Comparison of ENCODE assay signal across 12 mouse cellular contexts in genomic region chr2:26330056-26330468, GRCm38 (mm10). TPM values are rescaled to one million over a fixed set of nuclear protein-coding genes. Genes with fewer than 3 reads are reported as not detected.
A peak's percentile ranks its signal among the peaks of the same experiment; 100 is the strongest.
DNase-seq lines count a peak whose midpoint lies in the region; ATAC-seq and TF ChIP-seq lines count a peak whose summit lies in the region.
"Had no signal": no experiment of that assay in that cellular context is flagged by ENCODE, and none has a peak within 500 bp of the region (broad histone marks: within the 10 kb centered on the region; RNA-seq: fewer than 3 reads in every experiment).

No protein-coding gene starts in this region.

- 0 out of 2 replicates have a peak, but pooled peaks have one; percentile 25 for ATAC-seq in hindbrain, embryonic 11.5 days (ENCODE audit: low FRiP score)
- peak; percentile 80 for ATAC-seq in midbrain, postnatal 0 days (ENCODE audit: low FRiP score)

- H3K9me3 ChIP-seq in hindbrain, embryonic 11.5 days (ENCODE audit: control insufficient read depth, low read length) = no peaks in the 10 kb centered on the region
- H3K9me3 ChIP-seq in midbrain, postnatal 0 days (ENCODE audit: low read length) = no peaks in the 10 kb centered on the region
- H3K9me3 ChIP-seq: lung, embryonic 15.5 days had no signal

- no peak for TF ChIP-seq CTCF in gastrocnemius, adult 2 months (IDR thresholded peaks at IDR 0.05)
- TF ChIP-seq CTCF in midbrain, postnatal 0 days (IDR thresholded peaks at IDR 0.05) = no peak

- peaks cover 10% of the 10 kb centered on the region for H3K36me3 ChIP-seq in hindbrain, embryonic 11.5 days (ENCODE audit: control insufficient read depth, insufficient read depth, low read length)
- peaks cover 57% of the 10 kb centered on the region for H3K36me3 ChIP-seq in midbrain, postnatal 0 days (ENCODE audit: insufficient read depth, low read length)

- H3K27me3 ChIP-seq in hindbrain, embryonic 11.5 days (ENCODE audit: control insufficient read depth, insufficient read depth, low read length) = no peaks in the 10 kb centered on the region
- H3K27me3 ChIP-seq in midbrain, postnatal 0 days (ENCODE audit: insufficient read depth, low read length) = no peaks in the 10 kb centered on the region
- H3K27me3 ChIP-seq: lung, embryonic 15.5 days had no signal

- H3K4me1 ChIP-seq in hindbrain, embryonic 11.5 days (replicated peaks; ENCODE audit: control insufficient read depth, insufficient read depth, low read length) = no peaks in the 10 kb centered on the region
- H3K4me1 ChIP-seq in midbrain, postnatal 0 days (ENCODE audit: insufficient read depth, low read length) = no peaks in the 10 kb centered on the region
- H3K4me1 ChIP-seq: lung, embryonic 15.5 days had no signal

- no peak overlapping the region for H3K4me2 ChIP-seq in hindbrain, embryonic 11.5 days (replicated peaks; ENCODE audit: low read depth, low read length)
- no peak overlapping the region for H3K4me2 ChIP-seq in midbrain, postnatal 0 days (ENCODE audit: low read depth, low read length, poor library complexity, severe bottlenecking)
- H3K4me2 ChIP-seq: lung, embryonic 15.5 days had no signal

- H3K4me3 ChIP-seq in gastrocnemius, adult 2 months = no peak overlapping the region
- no peak overlapping the region for H3K4me3 ChIP-seq in hindbrain, embryonic 11.5 days (ENCODE audit: low read depth, low read length)
- H3K4me3 ChIP-seq in midbrain, postnatal 0 days (ENCODE audit: low read depth, low read length) = no peak overlapping the region
- H3K4me3 ChIP-seq: lung, embryonic 15.5 days had no signal

- DNase-seq in gastrocnemius, adult 2 months = no peak
- no peak for DNase-seq in gastrocnemius, postnatal 36 days
- DNase-seq in left cerebral cortex, postnatal 4 days = peak; percentile 58
- no peak for DNase-seq in left cerebral cortex, postnatal 25 days (ENCODE audit: low spot score in 2 of 2)
- no peak for DNase-seq in hindbrain, embryonic 11.5 days (ENCODE audit: low spot score)
- DNase-seq in midbrain, postnatal 0 days (ENCODE audit: low spot score) = peak; percentile 73
- DNase-seq in adrenal gland, postnatal 25 days = no peak
- no peak for DNase-seq in frontal cortex, postnatal 36 days (ENCODE audit: low spot score in 2 of 2)
- DNase-seq: B cell, adult 2 months; cerebellum, postnatal 14 days; right cerebral cortex, postnatal 25 days had no signal

- H3K27ac ChIP-seq in gastrocnemius, adult 2 months = peak overlapping the region; percentile 63
- no peak overlapping the region for H3K27ac ChIP-seq in hindbrain, embryonic 11.5 days (ENCODE audit: low read depth, low read length)
- H3K27ac ChIP-seq in midbrain, postnatal 0 days (ENCODE audit: low read depth, low read length) = peak overlapping the region; percentile 78
- H3K27ac ChIP-seq: lung, embryonic 15.5 days had no signal

- H3K9ac ChIP-seq in hindbrain, embryonic 11.5 days (ENCODE audit: low read depth, low read length) = no peak overlapping the region
- H3K9ac ChIP-seq in midbrain, postnatal 0 days (replicated peaks; ENCODE audit: low read length, poor library complexity, severe bottlenecking) = no peak overlapping the region
- H3K9ac ChIP-seq: lung, embryonic 15.5 days had no signal

- intact Hi-C loops in gastrocnemius, adult 2 months (cut with DNase I) = no loop called here
- intact Hi-C loops in gastrocnemius, postnatal 36 days (cut with DNase I) = no loop called here
- intact Hi-C loops in left cerebral cortex, postnatal 4 days (cut with DNase I) = no loop called here
- intact Hi-C loops in left cerebral cortex, postnatal 25 days (cut with DNase I) = no loop called here

- WGBS in hindbrain, embryonic 11.5 days = 94% methylated on average over 4 of the region's 4 CpGs
- 83% methylated on average over 4 of the region's 4 CpGs for WGBS in midbrain, postnatal 0 days

RNA-seq across cellular contexts. Expression of gene Gpsm1, which starts 14.7 kb away (rescaled TPM):
- 1 to 10 TPM; 2.3 to 2.6 TPM for total RNA-seq in gastrocnemius, adult 2 months (2021)
- 1 to 10 TPM; 2.1 to 2.9 TPM for total RNA-seq in gastrocnemius, postnatal 36 days (2021)
- total RNA-seq in left cerebral cortex, postnatal 4 days (2021) = 100 to 1,000 TPM; 179 to 190 TPM
- total RNA-seq in left cerebral cortex, postnatal 25 days (2021) = 10 to 100 TPM; 48.7 to 51.4 TPM
- 46.9 and 48.5 TPM in 2 replicates for polyA plus RNA-seq in hindbrain, embryonic 11.5 days (2014; fragmentation: Nextera tagmentation; extraction: Ambion mirVana)
- total RNA-seq in midbrain, postnatal 0 days (2014; rRNA removed) = 286 and 298 TPM in 2 replicates
- polyA plus RNA-seq in midbrain, postnatal 0 days (2015; fragmentation: Nextera tagmentation; extraction: Ambion mirVana) = 162 and 163 TPM in 2 replicates
- total RNA-seq in adrenal gland, postnatal 25 days (2021) = 17.5 and 17.7 TPM in 2 replicates

RNA-seq across cellular contexts. Expression of gene Dnlz, which starts 21.8 kb away (rescaled TPM):
- 10 to 100 TPM; 18.0 to 22.7 TPM for total RNA-seq in gastrocnemius, adult 2 months (2021)
- total RNA-seq in gastrocnemius, postnatal 36 days (2021) = 10 to 100 TPM; 18.2 to 19.5 TPM
- total RNA-seq in left cerebral cortex, postnatal 4 days (2021) = 10 to 100 TPM; 23.3 to 25.8 TPM
- total RNA-seq in left cerebral cortex, postnatal 25 days (2021) = 10 to 100 TPM; 28.0 to 28.4 TPM
- 27.3 and 29.6 TPM in 2 replicates for polyA plus RNA-seq in hindbrain, embryonic 11.5 days (2014; fragmentation: Nextera tagmentation; extraction: Ambion mirVana)
- total RNA-seq in midbrain, postnatal 0 days (2014; rRNA removed) = 27.4 and 34.3 TPM in 2 replicates
- polyA plus RNA-seq in midbrain, postnatal 0 days (2015; fragmentation: Nextera tagmentation; extraction: Ambion mirVana) = 24.1 and 26.0 TPM in 2 replicates
- 20.5 and 21.1 TPM in 2 replicates for total RNA-seq in adrenal gland, postnatal 25 days (2021)

RNA-seq across cellular contexts. Expression of gene Card9, which starts 30.7 kb away (rescaled TPM):
- 1 to 10 TPM; 1.1 to 1.2 TPM for total RNA-seq in gastrocnemius, adult 2 months (2021)
- total RNA-seq in gastrocnemius, postnatal 36 days (2021) = under 1 TPM; 0.44 to 0.82 TPM
- total RNA-seq in left cerebral cortex, postnatal 4 days (2021) = 1 to 10 TPM; 1.1 to 1.4 TPM
- total RNA-seq in left cerebral cortex, postnatal 25 days (2021) = 1 to 10 TPM; 2.6 to 3.3 TPM
- 0.21 and 0.36 TPM in 2 replicates for polyA plus RNA-seq in hindbrain, embryonic 11.5 days (2014; fragmentation: Nextera tagmentation; extraction: Ambion mirVana)
- total RNA-seq in midbrain, postnatal 0 days (2014; rRNA removed) = 7.0 and 11.9 TPM in 2 replicates
- 1.4 and 1.6 TPM in 2 replicates for polyA plus RNA-seq in midbrain, postnatal 0 days (2015; fragmentation: Nextera tagmentation; extraction: Ambion mirVana)
- total RNA-seq in adrenal gland, postnatal 25 days (2021) = 0.97 TPM in 1 of 2 replicates, not detected in the other

RNA-seq across cellular contexts. Expression of gene Ccdc187, which starts 35.7 kb away (rescaled TPM):
- not detected for total RNA-seq in gastrocnemius, adult 2 months (2021)
- under 1 TPM in 1 of 2 experiments, not detected in 1; 0.03 TPM for total RNA-seq in gastrocnemius, postnatal 36 days (2021)
- 1 to 10 TPM; 1.9 TPM for total RNA-seq in left cerebral cortex, postnatal 4 days (2021)
- 1 to 10 TPM in 1 of 2 experiments, under 1 TPM in 1; 0.57 to 4.3 TPM for total RNA-seq in left cerebral cortex, postnatal 25 days (2021)
- 0.07 and 0.19 TPM in 2 replicates for polyA plus RNA-seq in hindbrain, embryonic 11.5 days (2014; fragmentation: Nextera tagmentation; extraction: Ambion mirVana)
- 2.8 and 3.7 TPM in 2 replicates for total RNA-seq in midbrain, postnatal 0 days (2014; rRNA removed)
- polyA plus RNA-seq in midbrain, postnatal 0 days (2015; fragmentation: Nextera tagmentation; extraction: Ambion mirVana) = 0.16 and 0.23 TPM in 2 replicates
- 0.62 and 1.5 TPM in 2 replicates for total RNA-seq in adrenal gland, postnatal 25 days (2021)

RNA-seq across cellular contexts. Expression of gene Snapc4, which starts 50.4 kb away (rescaled TPM):
- total RNA-seq in gastrocnemius, adult 2 months (2021) = 1 to 10 TPM; 7.5 to 8.6 TPM
- total RNA-seq in gastrocnemius, postnatal 36 days (2021) = 1 to 10 TPM; 3.7 to 9.0 TPM
- total RNA-seq in left cerebral cortex, postnatal 4 days (2021) = 100 to 1,000 TPM in 1 of 2 experiments, 10 to 100 TPM in 1; 86.5 to 101 TPM
- 10 to 100 TPM; 56.9 to 67.7 TPM for total RNA-seq in left cerebral cortex, postnatal 25 days (2021)
- 22.1 and 23.6 TPM in 2 replicates for polyA plus RNA-seq in hindbrain, embryonic 11.5 days (2014; fragmentation: Nextera tagmentation; extraction: Ambion mirVana)
- total RNA-seq in midbrain, postnatal 0 days (2014; rRNA removed) = 44.7 and 66.4 TPM in 2 replicates
- polyA plus RNA-seq in midbrain, postnatal 0 days (2015; fragmentation: Nextera tagmentation; extraction: Ambion mirVana) = 27.8 and 29.1 TPM in 2 replicates
- total RNA-seq in adrenal gland, postnatal 25 days (2021) = 40.9 and 42.0 TPM in 2 replicates

Comparison
In these comparisons a context has a peak if more than half of its experiments do, and no peak if none do; other contexts are left out.
1. DNase-seq: peak in left cerebral cortex, postnatal 4 days (single experiment) and midbrain, postnatal 0 days (single experiment); none in gastrocnemius, adult 2 months (single experiment), gastrocnemius, postnatal 36 days (0 of 2), left cerebral cortex, postnatal 25 days (0 of 2), hindbrain, embryonic 11.5 days (single experiment), adrenal gland, postnatal 25 days (single experiment) and frontal cortex, postnatal 36 days (0 of 2).